Mouse (Mus musculus) frontal cortex, postnatal 25 days (tissue): ENCODE data around the gene Sord.

ENCODE experiments used
- DNase-seq, 2 experiments: peaks; one replicate each; pipeline ENCODE4 v3.0.0; 2022; ENCODE audit warnings: low spot score in 2 of 2

Sord gene

GRCm38 (mm10) chr2:122301081-122301920, 66.8 kb downstream of the Sord start:
- peak; percentile 9 to 11 for DNase-seq

GRCm38 (mm10) chr2:122301921-122302573, 67.5 kb downstream of the Sord start:
- no peak for DNase-seq

- DNase-seq, result peak; percentile 21 to 52
Measured at GRCm38 (mm10) chr2:122302574-122303241, 68.2 kb downstream of the Sord start.

- no peak for DNase-seq
Measured at GRCm38 (mm10) chr2:122304544-122304943, 70.0 kb downstream of the Sord start.

GRCm38 (mm10) chr2:122305097-122305892, 70.7 kb downstream of the Sord start:
- DNase-seq, result no peak

- DNase-seq, result no peak
Measured at GRCm38 (mm10) chr2:122306184-122306583, 71.6 kb downstream of the Sord start.

GRCm38 (mm10) chr2:122309647-122310046, 75.1 kb downstream of the Sord start:
- DNase-seq, result no peak

GRCm38 (mm10) chr2:122311561-122311960, 77.0 kb downstream of the Sord start:
- no peak for DNase-seq

- peak; percentile 33 to 35 for DNase-seq
Measured at GRCm38 (mm10) chr2:122312722-122313417, 78.3 kb downstream of the Sord start.

- no peak for DNase-seq
Measured at GRCm38 (mm10) chr2:122313536-122313935, 79.0 kb downstream of the Sord start, which contains the start of gene Duoxa1. Gene Duoxa1, minus strand, starts transcription at chr2:122313730.
